Mouse (Mus musculus) heart, postnatal 0 days (tissue): ENCODE results near the gene Cks1b. TPM values are rescaled to one million over a fixed set of nuclear protein-coding genes. Genes with fewer than 3 reads are reported as not detected.

ENCODE experiments used
- ATAC-seq: fragments of 200-750 bp; cut with Nextera tagmentation; 2 replicates; pipeline ENCODE4 v1.8.0; 2017; ENCODE audit warnings: low read depth, moderate number of reproducible peaks, moderate library complexity; ENCODE audit not compliant: insufficient read depth
- DNase-seq: peaks from one replicate; pipeline ENCODE4 v3.0.0-alpha.2; 2016; ENCODE audit warnings: low spot score
- H3K27ac ChIP-seq: fragments of 300-500 bp; sonication (generic); 2 replicates; pipeline ENCODE4 v1.5.1; 2014; ENCODE audit warnings: low read depth, mild to moderate bottlenecking
- H3K27me3 ChIP-seq: fragments of 300-500 bp; sonication (generic); 2 replicates; pipeline ENCODE4 v1.6.1; 2014; ENCODE audit warnings: low read length, mixed read lengths; ENCODE audit not compliant: control insufficient read depth, insufficient read depth
- H3K36me3 ChIP-seq: fragments of 300-500 bp; sonication (generic); replicated peaks from 2 replicates; pipeline ENCODE4 v1.6.1; 2014; ENCODE audit warnings: low read length, mixed read lengths; ENCODE audit not compliant: control insufficient read depth, insufficient read depth
- H3K4me1 ChIP-seq: fragments of 300-500 bp; sonication (generic); 2 replicates; pipeline ENCODE4 v1.6.1; 2014; ENCODE audit warnings: antibody characterized with exemption; ENCODE audit not compliant: control insufficient read depth, insufficient read depth
- H3K4me2 ChIP-seq: fragments of 300-500 bp; sonication (generic); 2 replicates; pipeline ENCODE4 v1.6.1; 2014; ENCODE audit warnings: low read depth, mild to moderate bottlenecking, low read length, moderate library complexity
- H3K4me3 ChIP-seq: fragments of 300-500 bp; sonication (generic); 2 replicates; pipeline ENCODE4 v1.5.1; 2014; ENCODE audit warnings: low read depth, low read length
- H3K9ac ChIP-seq: fragments of 300-500 bp; sonication (generic); replicated peaks from 2 replicates; pipeline ENCODE4 v1.6.1; 2014; ENCODE audit warnings: low read depth, low read length, mixed read lengths
- H3K9me3 ChIP-seq: fragments of 300-500 bp; sonication (generic); replicated peaks from 2 replicates; pipeline ENCODE4 v1.6.1; 2016; ENCODE audit warnings: low read length; ENCODE audit not compliant: control insufficient read depth
- CTCF ChIP-seq: IDR thresholded peaks from 2 replicates; pipeline ENCODE4 v1.5.1; 2016; ENCODE audit warnings: antibody characterized with exemption, control low read depth, low read depth
- EP300 ChIP-seq: IDR thresholded peaks from 2 replicates; pipeline ENCODE4 v1.6.1; 2016; ENCODE audit warnings: antibody characterized with exemption, low read depth
- WGBS: fragments of 180-500 bp; shearing (Covaris S2); extraction: QIAGEN DNeasy Blood & Tissue Kit; methylation state at CpG from one replicate; pipeline ENCODE4 v1.1.7; 2014; 5-methylcytosine and 5-hydroxymethylcytosine counted together
- polyA plus RNA-seq: library from polyadenylated mRNA; unstranded; fragments of >200 nt; fragmentation: Nextera tagmentation; extraction: Ambion mirVana; gene quantifications from 2 replicates; pipeline ENCODE4 v1.2.1, GENCODE M21; 2015
- total RNA-seq: library from RNA; depleted of rRNA; stranded (reverse); fragments of >200 nt; gene quantifications from 2 replicates; pipeline ENCODE4 v1.2.3, GENCODE M21; 2014; ENCODE audit warnings: low replicate concordance; rRNA removed

Gene Cks1b
- total and polyA plus RNA-seq, 2 experiments from 2014 or later = 83.7 to 127 TPM

DNA sequence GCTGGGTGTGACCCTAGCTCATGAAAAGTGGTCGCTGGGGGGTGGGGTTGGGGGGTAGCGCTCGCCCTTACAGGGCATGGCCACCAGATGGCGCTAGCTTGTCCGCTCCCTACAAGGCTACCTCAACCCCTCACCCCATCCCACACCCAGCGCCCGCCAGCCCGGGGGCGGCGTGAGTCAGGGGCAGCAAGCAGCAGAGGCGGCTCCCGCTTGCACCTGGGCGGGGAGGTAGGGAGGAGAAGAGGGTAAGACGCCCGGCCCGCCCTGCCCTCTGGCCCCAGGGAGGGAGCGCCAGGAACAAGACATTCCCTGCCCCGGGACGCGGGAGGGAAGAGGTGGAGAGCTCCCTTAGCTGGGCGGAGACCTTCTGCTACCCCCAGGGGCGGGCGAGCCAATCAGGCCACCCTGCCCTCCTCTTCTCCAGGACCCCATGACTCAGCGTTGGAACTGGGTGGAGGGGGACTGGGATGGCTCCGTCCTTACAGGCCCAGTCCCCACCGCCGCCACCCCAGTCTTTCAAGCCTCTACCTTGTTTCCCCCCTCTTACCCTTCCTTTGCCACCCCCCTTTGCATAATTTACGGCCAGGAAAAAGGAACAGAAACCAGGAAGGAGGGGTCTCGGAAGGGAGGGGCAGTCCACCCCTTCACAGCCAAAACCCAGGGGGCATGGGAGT is 39.7 kb downstream of the Cks1b start:
- Histone ChIP-seq H3K36me3 (peaks cover 11% of the 10 kb centered on the region), H3K4me2 (peak overlapping the region; percentile 70), H3K4me3 (peak overlapping the region; percentile 48), H3K4me1 (peaks cover 6% of the 10 kb centered on the region; the same call in 1 of the 2 replicates), H3K27ac (no peak overlapping the region), H3K27me3 (no peaks in the 10 kb centered on the region), H3K9ac (peak overlapping the region; percentile 42), H3K9me3 (no peaks in the 10 kb centered on the region)
- TF ChIP-seq EP300 (no peak), CTCF (peak; percentile 87)
- WGBS = 7% methylated on average over 24 of the region's 29 CpGs
- peak; percentile 73 for DNase-seq
- peak; percentile 92 for ATAC-seq

GRCm38 (mm10) chr3:89377831-89378230 is 40.4 kb downstream of the Cks1b start:
- Histone ChIP-seq H3K4me2 (peak overlapping the region; percentile 70), H3K27ac (no peak overlapping the region), H3K4me1 (peaks cover 6% of the 10 kb centered on the region; the same call in 1 of the 2 replicates), H3K9me3 (no peaks in the 10 kb centered on the region), H3K27me3 (no peaks in the 10 kb centered on the region), H3K4me3 (peak overlapping the region; percentile 48), H3K9ac (peak overlapping the region; percentile 42; the same call in 1 of the 2 replicates), H3K36me3 (peaks cover 11% of the 10 kb centered on the region)
- ATAC-seq (0 out of 2 replicates have a peak, but pooled peaks have one; percentile 7), DNase-seq (no peak)
- TF ChIP-seq EP300 (no peak), CTCF (no peak)
- 70% methylated on average over 4 of the region's 4 CpGs for WGBS

DNA sequence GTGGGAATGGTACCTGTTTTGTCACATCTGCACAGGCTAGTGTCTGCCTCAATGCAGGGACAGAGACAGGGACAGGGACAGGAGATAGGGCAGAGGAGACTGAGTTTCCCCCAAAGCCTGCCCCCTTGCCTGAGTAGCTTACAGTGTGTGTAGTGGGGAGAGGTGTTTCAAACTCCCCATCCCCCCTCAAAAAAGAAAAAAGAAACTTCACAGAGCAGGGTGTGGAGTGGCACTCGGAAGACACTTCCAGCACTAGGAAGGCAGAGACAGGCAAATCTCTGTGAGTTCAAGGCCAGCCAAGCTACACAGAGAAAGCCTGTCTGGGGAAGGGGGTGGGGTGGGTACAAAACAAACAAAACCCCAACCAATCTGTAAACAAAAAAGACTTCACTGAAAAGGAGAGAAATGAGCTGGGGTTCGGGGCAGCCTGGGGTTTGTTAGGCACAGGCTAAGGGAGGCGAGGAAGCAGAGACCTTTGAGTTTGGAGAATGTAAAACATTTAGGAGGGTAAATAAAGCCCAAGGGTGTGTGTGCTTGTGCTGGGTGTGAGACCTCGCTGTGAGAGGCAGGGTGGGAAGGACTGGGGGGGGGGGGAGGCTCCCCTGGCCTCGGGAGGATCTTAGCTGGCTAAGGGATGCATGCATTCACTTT is 44.5 kb downstream of the Cks1b start:
- H3K27me3 ChIP-seq = no peaks in the 10 kb centered on the region
- H3K9me3 ChIP-seq = no peaks in the 10 kb centered on the region
- H3K9ac ChIP-seq = no peak overlapping the region
- no peak for ATAC-seq
- no peak for TF ChIP-seq EP300
- no peak for TF ChIP-seq CTCF
- H3K4me2 ChIP-seq = no peak overlapping the region
- no peak overlapping the region for H3K4me3 ChIP-seq
- no peaks in the 10 kb centered on the region for H3K36me3 ChIP-seq
- peaks cover 6% of the 10 kb centered on the region; the same call in 1 of the 2 replicates for H3K4me1 ChIP-seq
- H3K27ac ChIP-seq = no peak overlapping the region
- 57% methylated on average over 5 of the region's 5 CpGs for WGBS
- DNase-seq = no peak

DNA sequence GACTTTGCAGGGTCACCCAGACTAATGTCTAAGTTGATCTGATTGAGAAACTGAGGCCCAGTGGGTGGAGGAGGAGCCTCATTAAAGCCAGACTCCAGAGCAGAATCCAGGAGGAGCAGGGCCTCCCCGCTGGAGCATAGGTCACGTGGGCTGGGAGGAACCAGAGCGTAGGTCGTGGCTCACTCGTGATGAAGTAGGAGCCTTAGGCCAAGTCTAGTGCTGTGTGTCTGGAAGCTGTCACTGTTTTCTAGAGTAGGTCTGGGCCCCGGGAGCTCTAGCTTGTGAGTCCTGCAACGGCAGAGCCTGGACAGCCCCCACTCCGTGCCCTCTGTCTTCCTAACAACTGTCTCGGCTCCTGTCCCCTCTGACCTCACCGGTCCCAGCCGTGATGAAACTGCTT is 50.8 kb downstream of the Cks1b start:
- DNase-seq (no peak), ATAC-seq (no peak)
- no peak for TF ChIP-seq CTCF
- 34% methylated on average over 11 of the region's 11 CpGs for WGBS
- H3K9ac ChIP-seq = no peak overlapping the region
- H3K4me3 ChIP-seq = no peak overlapping the region
- H3K9me3 ChIP-seq = no peaks in the 10 kb centered on the region
- H3K27ac ChIP-seq = no peak overlapping the region
- no peaks in the 10 kb centered on the region for H3K27me3 ChIP-seq
- H3K36me3 ChIP-seq = no peaks in the 10 kb centered on the region
- H3K4me2 ChIP-seq = no peak overlapping the region
- H3K4me1 ChIP-seq = no peaks in the 10 kb centered on the region

DNA sequence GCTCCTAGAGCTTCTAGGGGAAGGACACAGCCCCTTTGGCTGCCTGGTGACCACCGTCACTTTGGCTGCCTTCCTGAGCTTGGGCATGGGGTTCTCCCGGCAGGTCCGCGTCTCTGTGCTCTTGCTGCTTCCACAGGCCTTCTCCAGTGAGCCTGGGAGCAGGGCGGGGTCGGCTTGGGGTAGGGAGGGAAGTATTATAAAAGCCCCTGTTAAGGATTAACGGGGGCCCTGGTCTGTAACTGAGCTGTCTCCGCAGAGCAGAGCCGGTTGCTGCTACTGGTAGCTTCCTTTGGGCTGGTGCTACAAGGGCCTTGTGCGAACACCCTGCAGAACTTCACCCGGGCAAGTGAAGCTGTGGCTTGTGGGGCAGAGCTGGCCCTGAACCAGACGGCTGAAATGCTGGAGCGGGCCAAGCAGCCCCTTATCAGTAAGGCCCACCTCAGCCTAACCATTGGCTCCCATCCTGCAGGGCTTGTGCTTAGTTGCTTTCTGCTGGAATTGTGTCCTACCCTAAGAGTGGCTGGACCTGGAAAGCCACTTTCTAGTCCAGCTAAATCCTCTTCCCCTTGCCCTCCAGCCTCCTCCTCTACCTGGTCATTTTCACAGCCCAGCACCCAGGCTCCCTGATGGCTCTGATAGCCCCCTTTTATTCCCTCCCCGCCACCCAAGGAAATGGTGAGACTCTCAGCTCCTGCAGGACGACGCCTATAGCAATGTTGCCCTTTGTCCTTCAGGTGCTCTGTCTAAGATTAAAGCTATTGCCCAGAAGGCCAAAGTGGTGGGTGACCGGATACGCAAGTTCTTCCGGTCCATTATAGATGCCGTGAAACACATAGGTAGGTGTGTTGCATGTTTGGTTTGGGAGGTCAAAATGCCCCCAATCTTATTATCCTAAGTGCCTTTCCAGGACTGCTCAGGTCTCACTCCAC is 52.4 kb downstream of the Cks1b start:
- no peaks in the 10 kb centered on the region for H3K36me3 ChIP-seq
- H3K27ac ChIP-seq = no peak overlapping the region
- WGBS = 67% methylated on average over 20 of the region's 20 CpGs
- no peak for TF ChIP-seq CTCF
- no peak for TF ChIP-seq EP300
- no peaks in the 10 kb centered on the region for H3K9me3 ChIP-seq
- DNase-seq (no peak), ATAC-seq (no peak)
- H3K27me3 ChIP-seq = no peaks in the 10 kb centered on the region
- H3K4me3 ChIP-seq = no peak overlapping the region
- H3K4me2 ChIP-seq = no peak overlapping the region
- H3K9ac ChIP-seq = no peak overlapping the region
- no peaks in the 10 kb centered on the region for H3K4me1 ChIP-seq

Other genes with a start within 250 kb of the Cks1b start
- gene Scamp3, start 240.9 kb downstream of the Cks1b start, total RNA-seq = 54.4 and 60.7 TPM in 2 replicates
- gene Scamp3, start 240.9 kb downstream of the Cks1b start, polyA plus RNA-seq = 65.9 and 70.3 TPM in 2 replicates
- gene Fam189b, start 235.2 kb downstream of the Cks1b start, total RNA-seq = 2.1 and 2.2 TPM in 2 replicates
- gene Fam189b, start 235.2 kb downstream of the Cks1b start, polyA plus RNA-seq = 5.6 and 5.7 TPM in 2 replicates
- 36.2 and 36.4 TPM in 2 replicates for gene Gba, start 215.5 kb downstream of the Cks1b start, total RNA-seq
- gene Gba, start 215.5 kb downstream of the Cks1b start, polyA plus RNA-seq = 20.1 and 20.8 TPM in 2 replicates
- 21.4 and 26.4 TPM in 2 replicates for gene Thbs3, start 203.2 kb downstream of the Cks1b start, total RNA-seq
- 16.4 and 17.4 TPM in 2 replicates for gene Thbs3, start 203.2 kb downstream of the Cks1b start, polyA plus RNA-seq
- gene Mtx1, start 191.3 kb downstream of the Cks1b start, total RNA-seq = 101 and 247 TPM in 2 replicates
- gene Mtx1, start 191.3 kb downstream of the Cks1b start, polyA plus RNA-seq = 96.7 and 99.3 TPM in 2 replicates
- 9.3 TPM in 1 of 2 replicates, not detected in the other for gene Muc1, start 189.3 kb downstream of the Cks1b start, total RNA-seq
- 0.20 and 0.69 TPM in 2 replicates for gene Muc1, start 189.3 kb downstream of the Cks1b start, polyA plus RNA-seq
- 41.8 and 76.1 TPM in 2 replicates for gene Krtcap2, start 172.4 kb downstream of the Cks1b start, total RNA-seq
- gene Krtcap2, start 172.4 kb downstream of the Cks1b start, polyA plus RNA-seq = 192 and 216 TPM in 2 replicates
- gene Trim46, start 172.1 kb downstream of the Cks1b start, total RNA-seq = 0.08 and 0.62 TPM in 2 replicates
- gene Trim46, start 172.1 kb downstream of the Cks1b start, polyA plus RNA-seq = 0.44 and 0.45 TPM in 2 replicates
- 271 and 450 TPM in 2 replicates for gene Dpm3, start 159.0 kb downstream of the Cks1b start, total RNA-seq
- gene Dpm3, start 159.0 kb downstream of the Cks1b start, polyA plus RNA-seq = 80.3 and 85.9 TPM in 2 replicates
- gene Slc50a1, start 147.8 kb downstream of the Cks1b start, total RNA-seq = 33.7 and 54.2 TPM in 2 replicates
- 50.7 and 52.0 TPM in 2 replicates for gene Slc50a1, start 147.8 kb downstream of the Cks1b start, polyA plus RNA-seq
- gene Efna1, start 137.2 kb downstream of the Cks1b start, total RNA-seq = 43.1 and 46.2 TPM in 2 replicates
- gene Efna1, start 137.2 kb downstream of the Cks1b start, polyA plus RNA-seq = 37.2 and 38.4 TPM in 2 replicates
- not detected in 2 replicates for gene Efna3, start 95.4 kb downstream of the Cks1b start, total RNA-seq
- gene Efna3, start 95.4 kb downstream of the Cks1b start, polyA plus RNA-seq = 0.12 and 0.44 TPM in 2 replicates
- gene Efna4, start 80.4 kb downstream of the Cks1b start, total RNA-seq = 2.7 and 7.2 TPM in 2 replicates
- 2.6 and 3.5 TPM in 2 replicates for gene Efna4, start 80.4 kb downstream of the Cks1b start, polyA plus RNA-seq
- gene Adam15, start 68.4 kb downstream of the Cks1b start, total RNA-seq = 99.0 and 115 TPM in 2 replicates
- 72.3 and 82.2 TPM in 2 replicates for gene Adam15, start 68.4 kb downstream of the Cks1b start, polyA plus RNA-seq
- 0.39 TPM in 1 of 2 replicates, not detected in the other for gene Dcst2, start 56.4 kb downstream of the Cks1b start, total RNA-seq
- 0.07 TPM in 1 of 2 replicates, not detected in the other for gene Dcst2, start 56.4 kb downstream of the Cks1b start, polyA plus RNA-seq
- 0.50 TPM in 1 of 2 replicates, not detected in the other for gene Dcst1, start 53.1 kb downstream of the Cks1b start, total RNA-seq
- gene Dcst1, start 53.1 kb downstream of the Cks1b start, polyA plus RNA-seq = 0.10 and 0.29 TPM in 2 replicates
- gene Zbtb7b, start 23.6 kb downstream of the Cks1b start, total RNA-seq = 13.8 and 18.4 TPM in 2 replicates
- gene Zbtb7b, start 23.6 kb downstream of the Cks1b start, polyA plus RNA-seq = 2.4 and 2.6 TPM in 2 replicates
- gene Lenep, start 15.6 kb downstream of the Cks1b start, total RNA-seq = not detected in 2 replicates
- not detected in 2 replicates for gene Lenep, start 15.6 kb downstream of the Cks1b start, polyA plus RNA-seq
- 50.9 and 79.3 TPM in 2 replicates for gene Flad1, start 6.5 kb downstream of the Cks1b start, total RNA-seq
- 46.6 and 50.8 TPM in 2 replicates for gene Flad1, start 6.5 kb downstream of the Cks1b start, polyA plus RNA-seq
- 82.1 and 125 TPM in 2 replicates for gene Shc1, start 60 bp upstream of the Cks1b start, total RNA-seq
- 35.0 and 35.8 TPM in 2 replicates for gene Shc1, start 60 bp upstream of the Cks1b start, polyA plus RNA-seq
- 24.1 and 49.8 TPM in 2 replicates for gene Pygo2, start 11.8 kb upstream of the Cks1b start, total RNA-seq
- gene Pygo2, start 11.8 kb upstream of the Cks1b start, polyA plus RNA-seq = 9.6 and 10.4 TPM in 2 replicates
- gene Pbxip1, start 18.3 kb upstream of the Cks1b start, total RNA-seq = 73.2 and 81.0 TPM in 2 replicates
- 75.7 and 84.4 TPM in 2 replicates for gene Pbxip1, start 18.3 kb upstream of the Cks1b start, polyA plus RNA-seq
- 26.2 and 38.0 TPM in 2 replicates for gene Pmvk, start 36.2 kb upstream of the Cks1b start, total RNA-seq
- 50.7 and 52.9 TPM in 2 replicates for gene Pmvk, start 36.2 kb upstream of the Cks1b start, polyA plus RNA-seq
- 4.7 and 4.9 TPM in 2 replicates for gene Kcnn3, start 101.8 kb upstream of the Cks1b start, total RNA-seq
- gene Kcnn3, start 101.8 kb upstream of the Cks1b start, polyA plus RNA-seq = 1.5 TPM in 2 replicates